Mouse (Mus musculus) cortical plate, adult 2 months (tissue): ENCODE measurements around the gene Trim14.

Experiments
- CTCF ChIP-seq: fragments of 200-500 bp; IDR thresholded peaks from 2 replicates; pipeline ENCODE4 v1.5.1; 2011; ENCODE audit warnings: mild to moderate bottlenecking, control low read depth, low read length; ENCODE audit not compliant: insufficient read depth; ENCODE audit errors: extremely low read depth
- POLR2A ChIP-seq: fragments of 200-500 bp; IDR thresholded peaks from 2 replicates; pipeline ENCODE4 v1.6.1; 2011; ENCODE audit warnings: mild to moderate bottlenecking, low read length, control low read depth; ENCODE audit not compliant: insufficient read depth; ENCODE audit errors: extremely low read depth

- TF ChIP-seq CTCF (no peak), POLR2A (no peak)
Measured at GRCm38 (mm10) chr4:46558672-46559667, 23.0 kb upstream of the Trim14 start.
